Mouse (Mus musculus): ENCODE measurements at regions not wholly inside any gene's neighbourhood (a gene's known extent, or its start where the extent isn't known, plus 50 kb on each side); places are given as distances from the start of the nearest gene placed in this dataset.

DNA sequence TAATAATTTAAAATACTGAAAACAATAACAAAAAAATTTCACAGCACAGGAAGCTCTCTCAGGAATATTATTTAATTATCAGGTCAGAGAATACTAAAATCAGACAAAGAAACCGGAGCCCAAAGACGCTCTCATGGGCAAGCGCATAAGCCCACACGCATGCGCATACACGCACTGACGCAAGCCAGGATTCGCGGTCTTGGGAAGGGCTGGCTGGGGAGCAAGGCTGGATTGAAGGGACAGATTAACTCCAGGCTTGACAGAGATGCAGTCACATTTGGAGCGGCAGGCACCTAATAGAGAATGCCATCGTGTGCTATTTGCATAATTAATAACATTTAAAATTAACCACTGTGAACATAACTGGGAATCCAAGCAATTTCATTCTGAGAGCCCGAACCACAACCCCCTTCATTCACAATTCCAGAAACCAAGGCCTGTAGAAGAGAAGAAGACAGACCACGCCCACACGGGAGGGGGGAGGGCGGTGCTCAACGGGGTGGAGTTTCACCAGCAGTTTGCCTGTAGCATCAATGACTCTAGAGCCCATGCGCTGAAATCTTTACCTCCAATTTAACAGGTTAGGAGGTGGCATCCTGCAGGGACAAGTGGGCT is 134.5 kb downstream of the Dicer1 start:
- TF ChIP-seq CTCF (IDR thresholded peaks at IDR 0.05; ENCODE audit: extremely low read depth, insufficient read depth, low read length) (no peak), POLR2A (IDR thresholded peaks at IDR 0.05; ENCODE audit: extremely low read depth, insufficient read depth, low read length) (peak; percentile 65; the same call in 1 of the 2 replicates)
